Mouse (Mus musculus) cerebellum, adult 2 months (tissue): ENCODE data around the gene R3hdml.

Experiments used
- CTCF ChIP-seq: fragments of 200-500 bp; IDR thresholded peaks from 2 replicates; pipeline ENCODE4 v1.5.1; 2011; ENCODE audit warnings: low read depth, mild to moderate bottlenecking, control low read depth, low read length, moderate library complexity, borderline replicate concordance; ENCODE audit not compliant: insufficient read depth
- POLR2A ChIP-seq: fragments of 200-500 bp; IDR thresholded peaks from 2 replicates; pipeline ENCODE4 v1.6.1; 2011; ENCODE audit warnings: low read length, control low read depth, borderline replicate concordance; ENCODE audit not compliant: insufficient read depth

GRCm38 (mm10) chr2:163463998-163464397 is 28.1 kb upstream of the R3hdml start:
- TF ChIP-seq CTCF (no peak), POLR2A (no peak)
